Mouse (Mus musculus) megakaryocyte, embryonic 14.5 days (primary cell): ENCODE measurements around the gene Galnt17.

Source experiments
- FLI1 ChIP-seq: IDR thresholded peaks from 2 replicates; pipeline ENCODE4 v1.6.1; 2012; ENCODE audit warnings: low read length, inconsistent platforms, mixed read lengths
- GATA1 ChIP-seq: IDR thresholded peaks from 3 replicates; pipeline ENCODE4 v1.6.1; 2012; ENCODE audit warnings: mixed read lengths, low read length, inconsistent platforms, borderline replicate concordance

DNA sequence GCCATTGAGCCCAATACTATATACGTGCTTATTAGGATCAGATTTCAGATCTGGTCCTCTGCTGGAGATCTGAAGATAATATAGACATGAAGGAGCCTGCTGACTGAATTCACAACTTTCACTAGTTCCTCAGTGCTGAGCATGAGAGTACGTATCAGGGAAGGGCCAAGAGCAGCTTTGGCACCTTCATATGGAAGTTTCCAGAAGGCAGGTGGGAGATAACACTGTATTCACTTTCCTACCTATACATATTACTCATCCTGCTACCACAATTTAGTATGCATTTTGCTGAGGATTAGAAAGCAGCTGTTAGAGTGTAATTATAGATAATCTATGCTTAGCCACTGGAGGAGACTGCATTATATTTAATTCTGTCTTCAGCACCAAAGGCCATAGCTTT is 396.7 kb downstream of the Galnt17 start:
- TF ChIP-seq GATA1 (no peak), FLI1 (no peak)
